Mouse (Mus musculus): ENCODE results near the gene Sash3.
"Not testable (repeated sequence)": the region's sequence is repeated elsewhere in the genome, so short reads cannot be mapped to it uniquely, and the experiment has no call there.

The Sash3 gene

GRCm38 (mm10) chrX:48202436-48202835 is 56.2 kb downstream of the Sash3 start:
- DNase-seq (ENCODE audit: low read depth, low spot score): no peak

DNA sequence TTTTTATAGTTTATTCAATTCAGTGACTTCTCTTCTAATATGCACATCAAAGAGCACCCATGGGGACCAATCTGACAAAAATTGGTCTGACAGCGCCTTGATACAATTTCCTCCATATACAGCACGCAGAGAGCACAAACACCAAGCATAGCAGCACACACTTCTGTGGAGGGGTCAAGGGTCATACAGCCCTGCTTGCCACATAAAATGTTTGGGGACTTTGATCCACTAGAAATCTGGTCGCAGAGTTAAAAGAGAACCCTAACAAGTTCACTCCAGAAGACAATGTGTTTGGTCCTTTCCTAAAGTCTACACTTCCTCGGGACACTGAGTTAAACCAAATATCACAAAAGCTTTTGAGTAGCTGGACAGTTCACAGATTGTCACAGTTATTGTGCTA is 56.8 kb downstream of the Sash3 start:
- DNase-seq (ENCODE audit: low read depth, low spot score): no peak

DNA sequence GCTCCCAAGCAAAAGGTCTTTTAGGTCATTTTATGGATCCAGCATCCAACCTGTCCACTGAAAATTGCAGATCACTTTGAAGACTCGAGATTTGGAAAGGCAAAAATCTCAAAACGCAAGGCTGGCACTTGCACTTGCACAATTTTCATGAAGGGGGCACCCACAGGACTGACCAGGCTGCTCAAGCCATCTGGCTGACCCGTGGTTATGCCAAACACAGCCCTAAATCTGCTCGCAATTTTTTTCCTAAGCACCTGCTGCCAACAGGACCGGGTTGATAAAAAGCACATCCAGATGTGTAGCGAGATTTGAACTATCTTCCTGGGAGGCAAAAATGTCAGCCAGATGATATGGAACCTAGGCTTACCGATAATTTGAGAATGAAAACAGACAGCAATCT is 57.5 kb downstream of the Sash3 start:
- no peak for DNase-seq (ENCODE audit: low read depth, low spot score)

DNA sequence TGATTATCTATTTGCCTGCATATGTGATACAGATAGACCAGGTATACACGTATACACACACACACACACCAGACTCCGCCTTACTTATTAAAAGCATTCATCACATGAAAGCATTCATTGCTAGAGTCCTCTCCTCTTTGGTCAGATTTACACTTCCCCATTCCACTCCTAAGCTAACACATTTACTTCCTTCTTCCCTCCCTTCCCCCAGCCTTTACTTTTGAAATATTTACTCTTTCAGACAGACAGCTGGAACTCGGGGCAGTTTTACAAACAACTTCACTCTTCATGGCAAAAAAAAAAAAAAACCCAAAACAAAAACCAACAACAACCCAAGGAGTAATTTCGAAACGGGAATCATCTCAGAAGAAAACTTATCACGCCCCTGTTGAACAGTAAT is 58.2 kb downstream of the Sash3 start:
- no peak for DNase-seq (ENCODE audit: low read depth, low spot score)

GRCm38 (mm10) chrX:48207761-48208487 is 61.7 kb downstream of the Sash3 start:
- no peak for DNase-seq (ENCODE audit: low read depth, low spot score)

GRCm38 (mm10) chrX:48208519-48209185 is 62.4 kb downstream of the Sash3 start, which contains the start of gene Zdhhc9:
TSS of gene Zdhhc9 (minus strand) at chrX:48208878.
- DNase-seq (ENCODE audit: low read depth, low spot score): peak; percentile 89

DNA sequence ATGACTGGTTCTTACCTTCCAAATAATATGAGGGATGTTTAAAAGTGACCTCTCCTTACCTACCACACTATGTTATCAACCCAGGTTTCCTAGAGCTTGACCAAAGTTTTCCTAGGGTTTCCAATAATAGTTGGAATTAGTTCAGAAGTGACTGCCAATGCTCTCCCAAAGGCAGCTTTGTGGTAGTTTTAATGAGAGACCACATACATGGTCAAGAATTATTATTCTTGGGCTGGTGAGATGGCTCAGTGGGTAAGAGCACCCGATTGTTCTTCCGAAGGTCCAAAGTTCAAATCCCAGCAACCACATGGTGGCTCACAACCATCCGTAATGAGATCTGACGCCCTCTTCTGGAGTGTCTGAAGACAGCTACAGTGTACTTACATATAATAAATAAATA is 63.5 kb downstream of the Sash3 start:
- not testable (repeated sequence) for DNase-seq (ENCODE audit: low read depth, low spot score)

Measured in telencephalon, adult 2 months (tissue).